In genomic region chr16:43508166-43508998, GRCm38 (mm10) we compare ENCODE assay signal across 14 mouse cellular contexts.
A peak's percentile ranks its signal among the peaks of the same experiment; 100 is the strongest.
DNase-seq lines count a peak whose midpoint lies in the region; ATAC-seq and TF ChIP-seq lines count a peak whose summit lies in the region.
"Had no signal": no experiment of that assay in that cellular context is flagged by ENCODE, and none has a peak within 500 bp of the region (broad histone marks: within the 10 kb centered on the region; RNA-seq: fewer than 3 reads in every experiment).

No protein-coding gene starts in this region.

- peak overlapping the region; percentile 38 for H3K4me3 ChIP-seq in cerebellum, adult 2 months (replicated peaks; ENCODE audit: insufficient read depth, low read depth, low read length)
- no peak overlapping the region for H3K4me3 ChIP-seq in heart, embryonic 14.5 days (ENCODE audit: control insufficient read depth in 1 of 2, insufficient read depth in 1 of 2, low read depth in 1 of 2, low read length in 2 of 2)
- H3K4me3 ChIP-seq in cortical plate, adult 2 months (ENCODE audit: insufficient read depth, low read length): peak overlapping the region; percentile 6
- H3K4me3 ChIP-seq in midbrain, embryonic 15.5 days: peak overlapping the region; percentile 24
- H3K4me3 ChIP-seq: liver, embryonic 13.5 days had no signal

- H3K27me3 ChIP-seq in cerebellum, adult 2 months (ENCODE audit: control insufficient read depth, insufficient read depth, low read length): no peaks in the 10 kb centered on the region
- no peaks in the 10 kb centered on the region for H3K27me3 ChIP-seq in heart, embryonic 14.5 days (ENCODE audit: control insufficient read depth, insufficient read depth, low read length)
- H3K27me3 ChIP-seq in midbrain, embryonic 15.5 days (replicated peaks): no peaks in the 10 kb centered on the region
- H3K27me3 ChIP-seq: liver, embryonic 13.5 days had no signal

- H3K27ac ChIP-seq in cerebellum, adult 2 months (ENCODE audit: insufficient read depth, low read length): peak overlapping the region; percentile 97
- peak overlapping the region in 1 of 2 experiments; percentile 24; a peak in 1 of 4 replicates for H3K27ac ChIP-seq in heart, embryonic 14.5 days (replicated peaks in 1 of 2; ENCODE audit: control insufficient read depth in 1 of 2, insufficient read depth in 1 of 2, low read depth in 2 of 2, low read length in 2 of 2)
- peak overlapping the region; percentile 49 for H3K27ac ChIP-seq in cortical plate, adult 2 months (ENCODE audit: insufficient read depth, low read length)
- peak overlapping the region; percentile 61 for H3K27ac ChIP-seq in midbrain, embryonic 15.5 days
- H3K27ac ChIP-seq: liver, embryonic 13.5 days; macrophage had no signal

- peak overlapping the region; percentile 16 for H3K4me2 ChIP-seq in heart, embryonic 14.5 days (ENCODE audit: low read length)
- peak overlapping the region; percentile 60 for H3K4me2 ChIP-seq in midbrain, embryonic 15.5 days
- H3K4me2 ChIP-seq: liver, embryonic 13.5 days had no signal

- intact Hi-C loops in heart, postnatal 25 days (cut with DNase I): no loop called here

- no peak for TF ChIP-seq CTCF in cerebellum, adult 2 months (IDR thresholded peaks at IDR 0.05; ENCODE audit: borderline replicate concordance, insufficient read depth, low read depth, low read length)
- TF ChIP-seq CTCF in cortical plate, adult 2 months (IDR thresholded peaks at IDR 0.05; ENCODE audit: extremely low read depth, insufficient read depth, low read length): no peak

- H3K9me3 ChIP-seq in heart, embryonic 14.5 days (ENCODE audit: control insufficient read depth, low read length): no peaks in the 10 kb centered on the region
- H3K9me3 ChIP-seq in midbrain, embryonic 15.5 days: no peaks in the 10 kb centered on the region
- H3K9me3 ChIP-seq: G1E; liver, embryonic 13.5 days had no signal

- DNase-seq in cerebellum, adult 2 months: peak; percentile 47 to 60
- no peak for DNase-seq in cerebellum, adult 11-12 months
- DNase-seq in heart, postnatal 25 days (ENCODE audit: low spot score): no peak
- no peak for DNase-seq in layer of hippocampus, adult 9-11 months
- no peak for DNase-seq in lung, postnatal 14 days
- DNase-seq: embryo, embryonic 11 days; liver, embryonic 13.5 days; right cerebral cortex, postnatal 4 days had no signal

- WGBS in cerebellum, adult 2 months: 41% methylated on average over 9 of the region's 9 CpGs
- WGBS in heart, embryonic 14.5 days: 62% methylated on average over 9 of the region's 9 CpGs
- 50% methylated on average over 9 of the region's 9 CpGs for WGBS in midbrain, embryonic 15.5 days

- no peak for ATAC-seq in heart, embryonic 14.5 days (ENCODE audit: insufficient number of reproducible peaks, insufficient read depth, low FRiP score, low read depth)
- ATAC-seq in midbrain, embryonic 15.5 days (replicated peaks): no peak
- ATAC-seq: activated CD4-positive, CD25-positive, alpha-beta regulatory T cell, adult 4 months had no signal

- peaks cover 3% of the 10 kb centered on the region; the same call in 1 of the 2 replicates for H3K4me1 ChIP-seq in cerebellum, adult 2 months (ENCODE audit: control insufficient read depth, insufficient read depth, low read length)
- H3K4me1 ChIP-seq in heart, embryonic 14.5 days (ENCODE audit: control insufficient read depth in 2 of 2, insufficient read depth in 2 of 2, low read length in 2 of 2): peaks cover 8 to 28% of the 10 kb centered on the region in 2 experiments
- H3K4me1 ChIP-seq in cortical plate, adult 2 months (ENCODE audit: control insufficient read depth, insufficient read depth, low read length): no peaks in the 10 kb centered on the region; the same call in 1 of the 2 replicates
- peaks cover 52% of the 10 kb centered on the region for H3K4me1 ChIP-seq in midbrain, embryonic 15.5 days
- H3K4me1 ChIP-seq: liver, embryonic 13.5 days had no signal

- no peaks in the 10 kb centered on the region for H3K36me3 ChIP-seq in heart, embryonic 14.5 days (ENCODE audit: control insufficient read depth, insufficient read depth, low read length)
- no peaks in the 10 kb centered on the region for H3K36me3 ChIP-seq in midbrain, embryonic 15.5 days (replicated peaks)
- H3K36me3 ChIP-seq: G1E; liver, embryonic 13.5 days had no signal

- no peak for TF ChIP-seq POLR2A in cerebellum, adult 2 months (IDR thresholded peaks at IDR 0.05; ENCODE audit: borderline replicate concordance, insufficient read depth, low read length)
- TF ChIP-seq POLR2A in cortical plate, adult 2 months (IDR thresholded peaks at IDR 0.05; ENCODE audit: extremely low read depth, insufficient read depth, low read length): no peak

- H3K9ac ChIP-seq in heart, embryonic 14.5 days (ENCODE audit: low read length): peak overlapping the region; percentile 34; the same call in 1 of the 2 replicates
- H3K9ac ChIP-seq in midbrain, embryonic 15.5 days: peak overlapping the region; percentile 3; the same call in 1 of the 2 replicates
- H3K9ac ChIP-seq: liver, embryonic 13.5 days had no signal

Comparison
In these comparisons a context has a peak if more than half of its experiments do, and no peak if none do; other contexts are left out.
1. DNase-seq: peak in cerebellum, adult 2 months (2 of 2); none in cerebellum, adult 11-12 months (single experiment), heart, postnatal 25 days (single experiment), layer of hippocampus, adult 9-11 months (single experiment) and lung, postnatal 14 days (single experiment).
2. H3K4me3 ChIP-seq: peak in cerebellum, adult 2 months (single experiment), cortical plate, adult 2 months (single experiment) and midbrain, embryonic 15.5 days (single experiment); none in heart, embryonic 14.5 days (0 of 2).